Mouse (Mus musculus) forebrain, embryonic 13.5 days (tissue): Measurements from ENCODE around the gene Chrdl2. TPM values are rescaled to one million over a fixed set of nuclear protein-coding genes. Genes with fewer than 3 reads are reported as not detected.

Experiments used
- ATAC-seq: fragments of 200-750 bp; cut with Nextera tagmentation; 2 replicates; pipeline ENCODE4 v1.8.0; 2017
- H3K27ac ChIP-seq: fragments of 300-500 bp; sonication (generic); 2 replicates; pipeline ENCODE4 v1.5.1; 2015; ENCODE audit warnings: inconsistent platforms, mild to moderate bottlenecking, moderate library complexity
- H3K27me3 ChIP-seq: fragments of 300-500 bp; sonication (generic); 2 replicates; pipeline ENCODE4 v1.6.1; 2015; ENCODE audit warnings: mild to moderate bottlenecking, inconsistent platforms
- H3K36me3 ChIP-seq: fragments of 300-500 bp; sonication (generic); 2 replicates; pipeline ENCODE4 v1.6.1; 2015; ENCODE audit warnings: mild to moderate bottlenecking, inconsistent platforms; ENCODE audit not compliant: poor library complexity, severe bottlenecking
- H3K4me1 ChIP-seq: fragments of 300-500 bp; sonication (generic); 2 replicates; pipeline ENCODE4 v1.6.1; 2015; ENCODE audit warnings: inconsistent platforms
- H3K4me2 ChIP-seq: fragments of 300-500 bp; sonication (generic); 2 replicates; pipeline ENCODE4 v1.6.1; 2015; ENCODE audit warnings: inconsistent platforms, mild to moderate bottlenecking, moderate library complexity
- H3K4me3 ChIP-seq: fragments of 300-500 bp; sonication (generic); 2 replicates; pipeline ENCODE4 v1.5.1; 2015; ENCODE audit warnings: mild to moderate bottlenecking, inconsistent platforms
- H3K9ac ChIP-seq: fragments of 300-500 bp; sonication (generic); 2 replicates; pipeline ENCODE4 v1.6.1; 2015; ENCODE audit warnings: mild to moderate bottlenecking, inconsistent platforms
- H3K9me3 ChIP-seq: fragments of 300-500 bp; sonication (generic); replicated peaks from 2 replicates; pipeline ENCODE4 v1.6.1; 2016; ENCODE audit warnings: inconsistent platforms
- WGBS: fragments of 180-500 bp; shearing (Covaris S2); methylation state at CpG from one replicate; pipeline ENCODE4 v1.1.7; 2015; 5-methylcytosine and 5-hydroxymethylcytosine counted together
- polyA plus RNA-seq: library from polyadenylated mRNA; unstranded; fragments of >200 nt; fragmentation: Nextera tagmentation; extraction: Ambion mirVana; gene quantifications from 2 replicates; pipeline ENCODE4 v1.2.1, GENCODE M21; 2015

Chrdl2 gene
- polyA plus RNA-seq, 1 experiment from 2014 or later: not detected

DNA sequence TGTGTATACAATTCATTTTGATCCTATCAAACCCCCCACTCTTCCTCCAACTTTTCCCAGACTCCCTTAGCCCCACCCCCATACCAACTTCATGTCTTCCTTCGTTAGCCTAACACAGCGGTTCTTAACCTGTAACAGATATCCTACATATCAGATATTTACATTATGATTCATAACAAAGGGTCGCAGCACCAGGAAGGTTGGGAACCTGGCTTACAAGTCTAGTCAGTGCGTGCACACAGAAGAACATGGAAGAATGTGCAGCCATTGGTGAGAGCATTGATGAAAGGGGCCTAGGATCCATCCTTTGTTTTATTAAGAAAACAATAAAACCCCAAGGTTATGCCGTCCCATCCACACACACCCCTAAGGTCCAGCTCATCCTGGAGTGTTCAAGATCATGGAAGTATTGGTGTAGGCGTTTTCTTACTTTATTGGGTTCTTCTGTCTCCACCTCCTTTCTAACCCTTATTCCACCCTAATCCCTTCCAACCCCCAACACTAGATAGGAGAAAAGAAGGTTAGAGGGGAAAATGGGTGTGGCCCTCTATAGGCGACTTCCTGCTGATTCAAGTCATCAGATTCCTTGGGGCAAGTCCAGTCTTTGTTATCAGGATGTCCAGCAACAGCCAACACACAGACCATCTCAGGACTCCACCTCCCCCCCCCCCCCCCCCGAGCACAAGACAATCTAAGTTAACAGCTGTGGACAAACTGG, 14.8 kb upstream of the Chrdl2 start:
- no peak for ATAC-seq
- H3K4me3 ChIP-seq: no peak overlapping the region
- no peak overlapping the region for H3K4me2 ChIP-seq
- H3K27ac ChIP-seq: no peak overlapping the region
- no peak overlapping the region for H3K9ac ChIP-seq
- no peaks in the 10 kb centered on the region for H3K9me3 ChIP-seq
- WGBS: 82% methylated on average over 8 of the region's 8 CpGs
- no peaks in the 10 kb centered on the region for H3K36me3 ChIP-seq
- H3K4me1 ChIP-seq: no peaks in the 10 kb centered on the region
- no peaks in the 10 kb centered on the region for H3K27me3 ChIP-seq

DNA sequence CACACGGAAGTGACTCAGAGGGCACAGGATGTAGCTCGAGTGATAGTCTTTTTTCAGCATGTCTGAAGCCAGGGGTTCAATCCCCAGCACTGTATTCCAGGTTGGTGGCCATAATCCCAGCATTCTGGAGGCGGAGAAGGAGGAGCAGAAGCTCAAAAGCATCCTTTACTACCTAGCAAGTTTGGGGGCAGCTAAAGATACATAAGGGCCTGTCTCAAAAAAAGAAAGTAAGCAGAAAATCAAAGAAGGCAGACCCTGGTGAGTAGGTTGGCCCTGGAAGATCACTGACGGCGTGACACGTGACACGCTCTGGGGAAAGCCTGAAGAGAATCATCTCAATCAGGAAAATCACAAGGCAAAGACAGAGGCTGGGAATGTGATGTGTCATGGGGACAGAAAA, 12.8 kb upstream of the Chrdl2 start:
- 88% methylated on average over 7 of the region's 7 CpGs for WGBS
- Histone ChIP-seq H3K4me3 (no peak overlapping the region), H3K27ac (no peak overlapping the region), H3K9ac (no peak overlapping the region), H3K27me3 (no peaks in the 10 kb centered on the region), H3K4me2 (no peak overlapping the region), H3K4me1 (no peaks in the 10 kb centered on the region), H3K9me3 (no peaks in the 10 kb centered on the region), H3K36me3 (no peaks in the 10 kb centered on the region)
- no peak for ATAC-seq

GRCm38 (mm10) chr7:99995186-99995585, 10.8 kb upstream of the Chrdl2 start:
- no peaks in the 10 kb centered on the region for H3K27me3 ChIP-seq
- no peaks in the 10 kb centered on the region for H3K9me3 ChIP-seq
- no peaks in the 10 kb centered on the region for H3K4me1 ChIP-seq
- no peak overlapping the region for H3K4me3 ChIP-seq
- WGBS: 70% methylated on average over 7 of the region's 7 CpGs
- no peak overlapping the region for H3K27ac ChIP-seq
- H3K36me3 ChIP-seq: no peaks in the 10 kb centered on the region
- ATAC-seq: no peak
- H3K4me2 ChIP-seq: no peak overlapping the region
- no peak overlapping the region for H3K9ac ChIP-seq

- Histone ChIP-seq H3K27ac (no peak overlapping the region), H3K4me1 (no peaks in the 10 kb centered on the region), H3K9ac (no peak overlapping the region), H3K4me3 (no peak overlapping the region), H3K36me3 (no peaks in the 10 kb centered on the region), H3K27me3 (peaks cover 4% of the 10 kb centered on the region; the same call in 1 of the 2 replicates), H3K9me3 (no peaks in the 10 kb centered on the region), H3K4me2 (no peak overlapping the region)
- 84% methylated on average over 3 of the region's 3 CpGs for WGBS
- ATAC-seq: no peak
Measured at GRCm38 (mm10) chr7:99998668-99999067, 7.3 kb upstream of the Chrdl2 start.

DNA sequence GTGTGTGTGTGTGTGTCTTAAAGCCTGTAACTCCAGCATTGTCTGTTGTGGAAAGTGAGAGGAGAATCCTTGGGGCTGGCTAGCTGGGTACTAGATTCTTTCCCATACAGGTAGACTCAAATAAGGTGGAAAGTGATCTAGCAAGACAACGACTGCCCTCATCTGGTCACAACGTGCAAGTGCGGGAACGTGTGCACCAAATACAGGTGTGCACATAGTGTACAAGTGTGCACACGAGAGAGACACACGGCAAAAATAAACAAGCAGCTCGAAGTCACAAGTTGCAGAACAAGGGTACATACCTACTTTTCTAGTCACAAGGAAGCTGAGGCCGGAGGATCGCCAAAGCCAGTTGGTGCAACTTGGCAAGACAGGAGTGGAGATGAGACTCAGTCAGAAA, 2.2 kb upstream of the Chrdl2 start:
- Histone ChIP-seq H3K4me3 (no peak overlapping the region), H3K9ac (no peak overlapping the region), H3K4me1 (peaks cover 13% of the 10 kb centered on the region; the same call in 1 of the 2 replicates), H3K27me3 (peaks cover 55% of the 10 kb centered on the region), H3K36me3 (no peaks in the 10 kb centered on the region), H3K9me3 (no peaks in the 10 kb centered on the region), H3K27ac (no peak overlapping the region), H3K4me2 (no peak overlapping the region)
- WGBS: 66% methylated on average over 9 of the region's 9 CpGs
- ATAC-seq: no peak

GRCm38 (mm10) chr7:100006411-100006810, 439 bp downstream of the Chrdl2 start:
- H3K27me3 ChIP-seq: peaks cover 75% of the 10 kb centered on the region
- ATAC-seq: no peak

GRCm38 (mm10) chr7:100008765-100009164, 2.8 kb downstream of the Chrdl2 start:
- Histone ChIP-seq H3K4me1 (peaks cover 17% of the 10 kb centered on the region; the same call in 1 of the 2 replicates), H3K27ac (no peak overlapping the region), H3K27me3 (peaks cover 70% of the 10 kb centered on the region), H3K9me3 (no peaks in the 10 kb centered on the region), H3K4me3 (no peak overlapping the region), H3K4me2 (no peak overlapping the region), H3K36me3 (no peaks in the 10 kb centered on the region), H3K9ac (no peak overlapping the region)
- WGBS: 95% methylated on average over 4 of the region's 4 CpGs
- ATAC-seq: no peak

More at GRCm38 (mm10) chr7:100006411-100006810, 439 bp downstream of the Chrdl2 start:
- 4% methylated on average over 11 of the region's 11 CpGs for WGBS
- Histone ChIP-seq H3K4me2 (peak overlapping the region; percentile 93), H3K4me1 (peaks cover 13% of the 10 kb centered on the region; the same call in 1 of the 2 replicates), H3K9ac (no peak overlapping the region), H3K9me3 (no peaks in the 10 kb centered on the region), H3K4me3 (peak overlapping the region; percentile 52), H3K27ac (no peak overlapping the region), H3K36me3 (no peaks in the 10 kb centered on the region)

GRCm38 (mm10) chr7:100009640-100010039, 3.7 kb downstream of the Chrdl2 start:
- Histone ChIP-seq H3K27me3 (peaks cover 61% of the 10 kb centered on the region), H3K4me2 (no peak overlapping the region), H3K27ac (no peak overlapping the region), H3K4me3 (no peak overlapping the region), H3K9ac (no peak overlapping the region), H3K4me1 (peaks cover 17% of the 10 kb centered on the region; the same call in 1 of the 2 replicates), H3K9me3 (no peaks in the 10 kb centered on the region), H3K36me3 (no peaks in the 10 kb centered on the region)
- WGBS: 11% methylated on average over 11 of the region's 11 CpGs
- peak; percentile 46 for ATAC-seq

GRCm38 (mm10) chr7:100010711-100011110, 4.7 kb downstream of the Chrdl2 start:
- Histone ChIP-seq H3K9ac (no peak overlapping the region), H3K27ac (no peak overlapping the region), H3K4me2 (no peak overlapping the region), H3K36me3 (no peaks in the 10 kb centered on the region), H3K4me1 (peaks cover 10% of the 10 kb centered on the region; the same call in 1 of the 2 replicates), H3K4me3 (no peak overlapping the region), H3K9me3 (no peaks in the 10 kb centered on the region), H3K27me3 (peaks cover 50% of the 10 kb centered on the region)
- WGBS: 71% methylated on average over 5 of the region's 5 CpGs
- ATAC-seq: no peak

GRCm38 (mm10) chr7:100012085-100012484, 6.1 kb downstream of the Chrdl2 start:
- Histone ChIP-seq H3K9ac (no peak overlapping the region), H3K9me3 (no peaks in the 10 kb centered on the region), H3K36me3 (no peaks in the 10 kb centered on the region), H3K4me1 (peaks cover 3% of the 10 kb centered on the region; the same call in 1 of the 2 replicates), H3K27me3 (peaks cover 37% of the 10 kb centered on the region), H3K4me2 (no peak overlapping the region), H3K4me3 (no peak overlapping the region), H3K27ac (no peak overlapping the region)
- WGBS: 68% methylated on average over 8 of the region's 8 CpGs
- no peak for ATAC-seq

- Histone ChIP-seq H3K9me3 (no peaks in the 10 kb centered on the region), H3K4me3 (no peak overlapping the region), H3K36me3 (no peaks in the 10 kb centered on the region), H3K27me3 (peaks cover 32% of the 10 kb centered on the region), H3K4me2 (no peak overlapping the region), H3K9ac (no peak overlapping the region), H3K4me1 (peaks cover 3% of the 10 kb centered on the region; the same call in 1 of the 2 replicates), H3K27ac (no peak overlapping the region)
- WGBS: 68% methylated on average over 6 of the region's 6 CpGs
- no peak for ATAC-seq
Measured at GRCm38 (mm10) chr7:100012515-100012914, 6.5 kb downstream of the Chrdl2 start.

DNA sequence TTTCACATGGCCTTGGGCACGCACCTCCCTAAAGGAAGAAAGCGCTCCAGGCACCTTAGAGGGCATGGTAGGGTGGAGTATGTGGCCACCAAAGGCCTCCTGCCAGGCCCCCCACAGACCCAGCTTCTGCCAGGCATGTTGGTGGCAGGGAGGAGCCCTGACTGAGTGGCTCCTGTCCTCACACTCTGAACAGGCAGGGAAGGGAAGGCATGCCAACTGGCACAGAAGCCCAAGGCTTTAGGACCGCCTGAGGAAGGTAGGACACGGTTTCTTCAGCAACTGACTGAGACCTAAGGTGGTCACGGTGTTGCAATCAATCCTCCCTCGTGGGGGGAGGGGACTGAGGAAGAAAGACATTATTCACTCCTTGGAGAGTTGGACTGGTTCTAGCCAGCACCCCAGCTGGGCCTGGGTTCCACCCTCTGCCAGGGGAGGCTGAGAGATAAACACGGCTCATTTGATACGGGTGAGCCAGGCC, 8.2 kb downstream of the Chrdl2 start:
- WGBS: 72% methylated on average over 8 of the region's 8 CpGs
- Histone ChIP-seq H3K9ac (no peak overlapping the region), H3K9me3 (no peaks in the 10 kb centered on the region), H3K4me3 (no peak overlapping the region), H3K36me3 (no peaks in the 10 kb centered on the region), H3K4me2 (no peak overlapping the region), H3K27ac (no peak overlapping the region), H3K27me3 (peaks cover 16% of the 10 kb centered on the region), H3K4me1 (peaks cover 3% of the 10 kb centered on the region; the same call in 1 of the 2 replicates)
- no peak for ATAC-seq
